In genomic region chr8:125385519-125386150, GRCm38 (mm10) we compare ENCODE assay signal across 8 mouse cellular contexts.
DNase-seq lines count a peak whose midpoint lies in the region; ATAC-seq and TF ChIP-seq lines count a peak whose summit lies in the region.

No protein-coding gene starts in this region.

- H3K27ac ChIP-seq in forebrain, embryonic 12.5 days, result peak overlapping the region; percentile 39; the same call in 1 of the 2 replicates
- no peak overlapping the region for H3K27ac ChIP-seq in liver, embryonic 15.5 days (replicated peaks)
- H3K27ac ChIP-seq in neural tube, embryonic 15.5 days (replicated peaks), result peak overlapping the region; percentile 29

- intact Hi-C loops in heart, postnatal 10 days (cut with DNase I), result loop anchor here (2.0 to 5.0 kb wide), 2 partner anchors 17 to 33 kb away; no protein-coding TSS in a partner anchor

- H3K9me3 ChIP-seq in forebrain, embryonic 12.5 days, result no peaks in the 10 kb centered on the region
- H3K9me3 ChIP-seq in liver, embryonic 15.5 days (replicated peaks), result no peaks in the 10 kb centered on the region
- no peaks in the 10 kb centered on the region for H3K9me3 ChIP-seq in neural tube, embryonic 15.5 days (replicated peaks)

- TF ChIP-seq CTCF in brain, embryonic 14.5 days (IDR thresholded peaks at IDR 0.05; ENCODE audit: borderline replicate concordance, extremely low read depth, insufficient read depth, insufficient read length), result no peak

- no peaks in the 10 kb centered on the region for H3K36me3 ChIP-seq in forebrain, embryonic 12.5 days (replicated peaks)
- H3K36me3 ChIP-seq in liver, embryonic 15.5 days (replicated peaks), result no peaks in the 10 kb centered on the region
- H3K36me3 ChIP-seq in neural tube, embryonic 15.5 days, result no peaks in the 10 kb centered on the region

- no peak overlapping the region for H3K9ac ChIP-seq in forebrain, embryonic 12.5 days
- H3K9ac ChIP-seq in liver, embryonic 15.5 days, result no peak overlapping the region
- H3K9ac ChIP-seq in neural tube, embryonic 15.5 days (replicated peaks), result no peak overlapping the region

- H3K4me1 ChIP-seq in forebrain, embryonic 12.5 days, result peaks cover 42% of the 10 kb centered on the region
- H3K4me1 ChIP-seq in liver, embryonic 15.5 days (replicated peaks), result peaks cover 8% of the 10 kb centered on the region; the same call in 1 of the 2 replicates
- peaks cover 39% of the 10 kb centered on the region for H3K4me1 ChIP-seq in neural tube, embryonic 15.5 days

- H3K4me2 ChIP-seq in forebrain, embryonic 12.5 days, result no peak overlapping the region
- H3K4me2 ChIP-seq in liver, embryonic 15.5 days, result no peak overlapping the region
- H3K4me2 ChIP-seq in neural tube, embryonic 15.5 days, result no peak overlapping the region

- no peak overlapping the region for H3K4me3 ChIP-seq in forebrain, embryonic 12.5 days (replicated peaks)
- H3K4me3 ChIP-seq in liver, embryonic 15.5 days (replicated peaks), result no peak overlapping the region
- H3K4me3 ChIP-seq in neural tube, embryonic 15.5 days (replicated peaks), result no peak overlapping the region

- ATAC-seq in forebrain, embryonic 12.5 days (ENCODE audit: low FRiP score), result peak; percentile 83
- peak; percentile 33 for ATAC-seq in liver, embryonic 15.5 days (ENCODE audit: insufficient read depth)
- peak; percentile 36 for ATAC-seq in neural tube, embryonic 15.5 days (ENCODE audit: low FRiP score)
- ATAC-seq in CD4-positive, CD25-positive, alpha-beta regulatory T cell, adult 4 months, result no peak

- DNase-seq in 3T3-L1 (ENCODE audit: low read depth, low spot score), result peak; percentile 61
- peak; percentile 95 for DNase-seq in brain, embryonic 14.5 days (ENCODE audit: low read depth)
- DNase-seq in heart, postnatal 10 days, result peak; percentile 82 to 91
- DNase-seq in layer of hippocampus, adult 18-20 months (ENCODE audit: low spot score in 2 of 2), result peak; percentile 89 to 92

- WGBS in forebrain, embryonic 12.5 days, result 35% methylated on average over 6 of the region's 6 CpGs
- WGBS in liver, embryonic 15.5 days (ENCODE audit: insufficient replicate concordance), result 27% methylated on average over 6 of the region's 6 CpGs
- 20% methylated on average over 6 of the region's 6 CpGs for WGBS in neural tube, embryonic 15.5 days

- peaks cover 3% of the 10 kb centered on the region; the same call in 1 of the 2 replicates for H3K27me3 ChIP-seq in forebrain, embryonic 12.5 days
- H3K27me3 ChIP-seq in liver, embryonic 15.5 days, result no peaks in the 10 kb centered on the region
- H3K27me3 ChIP-seq in neural tube, embryonic 15.5 days (replicated peaks), result no peaks in the 10 kb centered on the region

- TF ChIP-seq POLR2A in brain, embryonic 14.5 days (IDR thresholded peaks at IDR 0.05; ENCODE audit: borderline replicate concordance, extremely low read depth, insufficient read depth, insufficient read length, poor library complexity, severe bottlenecking), result no peak
